Mouse (Mus musculus) lung, adult 2 months (tissue): Measurements from ENCODE around the gene Ankrd53.

Experiments used
- CTCF ChIP-seq: fragments of 200-500 bp; IDR thresholded peaks from 2 replicates; pipeline ENCODE4 v1.5.1; 2011; ENCODE audit warnings: mild to moderate bottlenecking, low read length, control low read depth; ENCODE audit not compliant: insufficient read depth
- POLR2A ChIP-seq: fragments of 200-500 bp; IDR thresholded peaks from 2 replicates; pipeline ENCODE4 v1.6.1; 2011; ENCODE audit warnings: low read depth, mild to moderate bottlenecking, control low read depth, low read length, borderline replicate concordance; ENCODE audit errors: extremely low read depth

DNA sequence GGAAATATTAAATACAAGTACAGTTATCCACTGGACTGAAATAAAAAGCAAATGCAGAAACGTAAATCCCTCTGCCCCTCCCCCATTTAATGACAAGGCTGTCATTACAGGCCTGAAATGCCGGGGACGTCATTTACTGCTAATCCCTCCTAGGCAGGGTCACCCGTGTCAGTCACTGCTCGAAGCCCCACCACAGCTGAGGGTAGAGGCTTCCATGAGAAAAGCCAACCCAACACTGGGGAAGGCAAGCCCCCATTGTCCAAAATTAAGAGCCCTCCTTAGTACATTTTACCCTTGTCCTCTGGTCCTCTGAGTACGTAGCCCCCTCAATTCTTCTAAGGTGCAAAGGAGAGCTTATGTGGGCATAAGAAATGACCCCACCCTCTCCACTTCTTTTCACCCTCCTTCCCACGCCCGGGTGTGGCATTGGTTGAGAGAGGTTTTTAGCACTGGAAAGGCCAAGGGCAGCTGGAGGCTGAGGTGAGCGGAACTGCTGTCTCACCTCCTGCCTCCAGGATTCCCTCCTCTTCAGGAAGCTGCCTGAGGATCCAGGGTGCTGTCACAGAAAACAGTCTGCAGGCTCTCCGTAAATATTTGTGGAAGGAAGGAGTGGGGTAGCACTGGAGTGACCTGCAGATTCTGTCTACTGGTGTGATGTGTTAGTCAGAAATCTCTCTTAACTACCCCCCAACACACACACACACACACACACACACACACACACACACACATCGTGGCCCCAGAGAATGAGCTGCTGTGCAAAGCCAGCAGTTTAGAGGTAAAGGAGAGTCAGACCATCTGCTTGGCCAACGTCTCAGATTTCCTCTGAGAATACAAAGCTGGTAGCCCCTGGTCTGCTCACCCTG, 48.9 kb upstream of the Ankrd53 start:
- TF ChIP-seq POLR2A (no peak), CTCF (no peak)
